Mouse (Mus musculus) erythroblast, embryonic 14.5 days (primary cell): ENCODE data around the gene Wdhd1.

Experiments used
- GATA1 ChIP-seq: IDR thresholded peaks from 2 replicates; pipeline ENCODE4 v1.6.1; 2012; ENCODE audit warnings: low read length, inconsistent platforms, mixed read lengths
- TAL1 ChIP-seq: IDR thresholded peaks from 3 replicates; pipeline ENCODE4 v1.6.1; 2012; ENCODE audit warnings: low read length, inconsistent platforms, mixed read lengths

- TF ChIP-seq GATA1 (no peak), TAL1 (no peak)
Observed at GRCm38 (mm10) chr14:47325965-47326761, 49.5 kb upstream of the Wdhd1 start.
